Mouse (Mus musculus): ENCODE measurements around the gene Ccdc194. TPM values are rescaled to one million over a fixed set of nuclear protein-coding genes. Genes with fewer than 3 reads are reported as not detected.

Gene Ccdc194
- total RNA-seq, 2 experiments from 2014 or later = not detected

DNA sequence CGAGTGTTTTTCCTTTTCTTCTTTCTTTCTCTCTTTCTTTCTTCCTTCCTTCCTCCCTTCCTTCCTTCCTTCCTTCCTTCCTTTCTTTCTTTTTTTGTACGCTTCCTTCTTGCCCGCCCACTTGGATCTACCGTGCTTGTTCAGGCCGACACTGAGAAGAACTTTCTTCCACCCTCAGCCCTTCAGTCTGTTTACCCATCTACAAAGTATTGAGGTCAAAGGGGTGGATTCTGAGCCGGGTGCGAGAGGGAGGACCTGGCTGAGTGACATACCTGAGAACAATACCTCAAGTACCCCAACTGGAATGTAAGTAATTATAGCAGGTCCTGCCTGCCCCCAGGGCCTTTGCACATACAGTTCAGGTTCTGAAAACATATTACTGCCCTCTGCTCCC lies 39.4 kb downstream of the Ccdc194 start:
- ATAC-seq (replicated peaks; ENCODE audit: low FRiP score, poor library complexity, severe bottlenecking) = no peak

DNA sequence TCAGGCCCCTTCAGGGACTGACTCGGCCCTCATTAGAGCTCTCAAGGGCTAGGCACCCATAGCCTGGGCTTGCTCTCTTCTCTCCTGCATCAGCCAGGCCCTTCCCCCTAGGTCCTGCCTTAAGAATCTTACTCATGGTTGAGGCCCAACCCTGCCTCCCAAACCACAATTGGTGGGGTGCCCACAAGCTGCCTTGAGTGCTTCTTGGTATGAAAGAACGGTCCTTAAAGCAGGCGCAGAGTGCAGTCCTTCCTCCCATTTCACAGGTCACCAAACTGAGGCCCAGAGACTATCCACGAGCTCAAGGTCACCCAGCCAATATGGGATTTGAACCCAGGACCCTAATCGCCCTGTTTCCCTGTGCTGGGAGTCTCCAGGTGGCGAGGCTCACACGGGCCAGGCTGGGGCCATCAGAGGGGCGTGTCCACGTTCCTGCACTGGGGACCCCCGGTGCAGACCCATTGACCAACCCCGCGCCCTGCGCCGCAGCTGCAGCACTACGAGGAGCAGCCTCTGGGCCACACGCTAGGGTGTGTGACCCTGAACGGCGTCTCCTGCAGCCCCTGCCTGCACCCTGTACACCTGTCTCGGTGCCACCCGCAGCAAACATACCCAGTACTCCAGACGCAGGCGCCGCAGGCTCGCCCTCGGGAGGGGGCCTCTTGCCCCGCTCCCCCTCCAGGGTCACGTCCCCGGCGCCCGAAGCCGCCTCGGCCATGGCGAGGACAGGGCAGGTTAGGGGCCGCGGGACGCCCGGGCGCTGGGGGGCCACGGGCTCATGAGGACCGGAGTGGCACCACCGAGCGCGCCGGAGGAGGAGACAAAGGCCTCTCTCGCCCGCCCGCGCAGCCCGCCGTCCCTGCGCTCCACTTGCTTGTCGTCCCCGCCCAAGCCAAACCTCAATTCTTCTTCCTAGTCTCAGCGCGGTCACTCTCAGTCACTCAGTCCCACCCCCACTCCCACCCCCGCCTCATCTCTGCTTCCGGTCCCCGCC lies 40.1 kb downstream of the Ccdc194 start, which contains the start of gene Ano8:
Gene Ano8, minus strand, starts transcription at position 822 of the 994 bp plus-strand sequence.
- no peak for ATAC-seq (replicated peaks; ENCODE audit: low FRiP score, poor library complexity, severe bottlenecking)

DNA sequence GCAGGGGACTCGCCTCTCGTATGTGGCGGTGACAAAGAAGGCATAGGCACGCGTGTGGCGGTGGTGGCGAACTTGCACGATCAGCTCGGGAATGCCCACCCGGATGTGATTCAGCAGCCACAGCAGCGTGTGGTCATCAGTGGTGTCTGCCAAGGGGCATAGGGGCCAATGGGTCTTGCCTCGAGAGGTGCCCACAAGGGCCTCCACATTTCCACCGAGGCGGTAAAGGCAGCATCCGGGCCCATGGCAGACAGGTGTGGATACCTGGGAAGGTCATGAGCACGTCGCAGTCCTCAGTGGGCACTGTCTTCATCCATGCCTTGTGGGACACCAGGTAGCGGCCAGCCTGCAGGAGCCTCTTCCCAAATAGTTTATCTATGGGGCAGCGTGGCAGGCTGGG lies 40.8 kb downstream of the Ccdc194 start:
- no peak for ATAC-seq (replicated peaks; ENCODE audit: low FRiP score, poor library complexity, severe bottlenecking)

DNA sequence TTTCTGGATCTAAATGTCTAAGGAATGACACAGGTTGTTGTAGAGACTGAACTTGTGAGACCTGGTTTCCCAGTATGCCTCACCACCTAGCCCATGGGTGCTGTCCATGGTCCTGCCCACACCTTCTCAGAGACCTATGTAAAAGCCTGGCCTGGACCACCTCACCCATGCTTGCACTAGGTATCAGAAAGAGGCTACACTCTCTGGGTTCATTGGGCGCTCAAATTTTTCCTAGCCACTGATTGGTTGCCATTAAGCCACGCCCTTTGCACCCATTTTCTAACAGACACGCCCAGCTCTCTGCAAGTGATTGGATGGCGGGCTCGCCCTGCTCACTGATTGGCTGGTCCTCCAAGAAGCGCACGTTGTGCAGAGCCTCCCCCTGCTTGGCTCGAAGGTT lies 41.6 kb downstream of the Ccdc194 start:
- ATAC-seq (replicated peaks; ENCODE audit: low FRiP score, poor library complexity, severe bottlenecking) = no peak

DNA sequence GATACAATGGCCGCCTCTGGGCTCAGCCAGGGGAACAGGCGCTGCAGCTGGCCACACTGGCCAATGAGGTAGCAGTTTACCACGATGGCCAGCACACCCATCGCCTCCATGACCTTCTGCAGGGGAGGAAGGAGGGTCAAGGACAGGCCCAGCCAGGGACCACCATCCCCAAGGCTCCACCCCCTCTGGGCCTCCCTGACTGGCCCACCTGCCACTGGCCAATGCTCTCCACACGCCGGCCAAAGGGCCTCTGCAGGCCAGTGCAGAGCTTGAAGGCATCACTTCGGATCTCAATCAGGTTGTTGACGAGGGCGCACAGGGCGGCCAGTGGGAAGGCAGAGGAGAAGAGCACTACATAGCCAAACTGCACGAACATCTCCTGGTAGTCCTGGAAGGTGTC lies 46.6 kb downstream of the Ccdc194 start:
- no peak for ATAC-seq (replicated peaks; ENCODE audit: low FRiP score, poor library complexity, severe bottlenecking)

DNA sequence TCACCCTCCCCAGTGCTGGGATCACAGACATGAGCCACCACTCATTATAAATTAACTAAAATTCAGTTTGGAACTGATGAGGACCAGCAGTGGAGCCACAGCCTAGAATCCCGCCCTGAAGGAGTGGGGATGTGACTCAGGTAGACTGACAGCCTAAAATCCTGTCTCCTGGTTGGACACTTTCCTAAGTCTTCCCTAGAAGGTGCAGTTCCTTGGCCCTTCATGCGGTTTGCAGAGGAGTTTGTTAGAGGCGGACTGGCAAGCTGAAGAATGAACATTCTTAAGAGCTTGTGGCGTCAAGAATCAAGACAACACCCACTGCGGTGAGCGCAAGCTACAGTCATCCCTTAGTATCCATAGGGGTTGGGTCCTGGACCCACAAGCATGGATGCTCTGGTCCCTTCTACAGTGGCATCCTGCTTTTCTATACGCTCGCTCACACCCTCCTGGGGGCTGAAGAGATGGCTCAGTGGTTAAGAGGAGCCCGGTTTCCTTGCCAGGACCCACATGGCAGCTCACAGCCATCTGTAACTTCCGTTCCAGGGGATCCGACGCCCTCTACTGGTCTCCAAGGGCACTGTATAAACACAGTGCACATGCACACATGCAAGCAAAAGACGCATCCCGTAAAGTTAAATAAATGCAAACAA lies 48.2 kb downstream of the Ccdc194 start:
- ATAC-seq (replicated peaks; ENCODE audit: low FRiP score, poor library complexity, severe bottlenecking) = no peak

DNA sequence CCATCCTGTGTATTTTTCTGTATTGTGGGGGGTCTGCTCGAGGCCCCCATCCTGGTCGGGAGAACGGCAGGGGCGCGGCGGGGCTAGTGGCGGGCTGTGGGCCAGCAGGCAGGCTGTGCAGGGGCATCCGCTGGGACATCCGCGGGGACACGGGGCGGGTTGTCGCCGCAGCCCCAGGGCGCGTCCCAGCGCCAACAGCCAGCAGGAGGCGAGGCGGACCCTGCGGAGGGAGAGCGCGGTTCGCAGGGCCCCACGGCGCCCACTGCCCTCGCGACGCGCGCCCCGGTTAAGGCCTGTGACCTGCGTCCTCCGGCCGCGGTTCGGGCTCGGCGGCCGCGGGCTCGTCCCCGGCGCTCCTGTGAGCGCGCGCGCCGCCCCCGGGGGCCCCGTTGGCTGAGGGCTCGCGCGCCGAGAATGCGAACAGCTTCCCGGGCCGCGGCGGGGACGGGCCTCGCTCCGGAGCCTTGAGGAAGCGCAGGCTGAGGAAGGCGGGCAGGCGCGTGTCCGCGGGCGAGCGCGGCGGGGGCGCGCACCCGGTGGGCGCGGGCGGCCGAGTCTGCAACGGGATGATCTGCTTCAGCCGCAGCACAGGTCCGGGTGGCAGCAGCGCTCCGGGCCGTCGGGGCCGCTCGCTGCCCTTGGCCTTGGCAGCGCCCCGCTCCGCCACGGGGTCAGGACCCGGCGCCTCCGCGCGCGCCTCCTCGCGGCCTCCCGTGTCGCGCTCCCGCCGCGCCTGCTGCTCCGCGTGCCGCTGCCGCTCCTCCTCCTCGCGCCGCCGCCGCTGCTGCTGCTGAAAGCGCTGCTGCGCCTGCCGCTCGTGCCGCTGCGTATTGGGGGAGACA lies 49.2 kb downstream of the Ccdc194 start:
- peak; percentile 48 for ATAC-seq (replicated peaks; ENCODE audit: low FRiP score, poor library complexity, severe bottlenecking)

DNA sequence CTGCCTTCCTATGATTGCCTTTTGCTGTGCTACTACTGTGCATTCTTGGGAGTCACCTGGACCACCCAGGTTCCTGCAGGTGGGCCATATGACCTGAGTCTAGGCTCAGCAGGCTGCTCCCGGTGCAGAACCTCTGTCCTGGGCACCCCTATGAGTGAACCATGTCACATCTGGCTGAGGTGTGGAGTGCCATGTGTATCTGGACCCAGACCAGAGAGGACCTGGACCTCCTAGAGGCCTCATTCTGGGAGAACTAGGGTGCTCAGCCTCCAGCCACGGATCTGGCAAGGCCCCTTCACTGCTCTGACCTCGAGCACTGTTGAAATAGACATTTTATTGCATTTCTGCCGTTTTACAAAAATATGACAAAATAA lies 49.8 kb downstream of the Ccdc194 start:
- ATAC-seq (replicated peaks; ENCODE audit: low FRiP score, poor library complexity, severe bottlenecking) = no peak

DNA sequence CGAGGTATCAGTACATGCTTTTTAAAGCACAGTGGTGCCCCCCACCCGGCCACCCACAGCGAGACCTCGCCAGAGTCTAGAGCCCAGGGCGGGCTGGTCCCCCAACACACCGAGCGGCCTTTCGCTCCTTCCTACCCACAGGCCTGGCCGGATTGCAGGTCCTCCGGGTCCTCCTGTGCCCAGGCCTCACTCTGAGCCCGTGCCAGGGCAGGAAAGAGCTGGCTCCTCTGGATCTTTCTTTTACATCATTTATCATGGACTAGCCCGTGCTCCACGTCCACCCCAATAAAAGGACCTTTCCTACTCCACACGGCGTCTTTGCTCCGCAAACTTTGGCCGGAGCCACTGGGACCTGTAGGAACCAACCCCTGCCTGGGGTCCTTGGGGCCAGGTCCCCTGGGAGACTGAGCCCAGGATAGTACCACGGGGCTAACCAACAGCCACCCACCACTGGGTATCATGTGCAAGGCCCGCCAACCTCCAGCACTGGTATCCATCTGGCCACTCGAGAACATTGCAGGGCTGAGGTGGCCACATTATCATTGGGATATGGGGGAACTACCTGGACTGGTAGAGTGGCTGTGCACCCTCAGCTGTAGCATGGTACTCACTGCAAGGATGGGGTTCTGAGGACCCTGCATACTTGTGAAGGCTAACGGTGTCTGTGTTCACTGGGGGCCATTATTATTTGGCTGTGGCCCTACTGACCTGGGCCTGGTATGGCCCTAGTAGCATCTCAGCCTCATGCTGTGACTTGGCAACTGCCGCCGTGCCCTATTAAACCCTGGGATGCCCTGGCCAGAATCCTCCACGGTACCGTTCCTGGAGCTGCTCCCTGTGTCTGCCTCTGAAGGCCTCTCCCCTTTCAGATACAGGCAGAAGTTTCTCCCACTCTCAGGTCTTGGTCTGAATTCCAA lies 50.5 kb downstream of the Ccdc194 start:
- no peak for ATAC-seq (replicated peaks; ENCODE audit: low FRiP score, poor library complexity, severe bottlenecking)

DNA sequence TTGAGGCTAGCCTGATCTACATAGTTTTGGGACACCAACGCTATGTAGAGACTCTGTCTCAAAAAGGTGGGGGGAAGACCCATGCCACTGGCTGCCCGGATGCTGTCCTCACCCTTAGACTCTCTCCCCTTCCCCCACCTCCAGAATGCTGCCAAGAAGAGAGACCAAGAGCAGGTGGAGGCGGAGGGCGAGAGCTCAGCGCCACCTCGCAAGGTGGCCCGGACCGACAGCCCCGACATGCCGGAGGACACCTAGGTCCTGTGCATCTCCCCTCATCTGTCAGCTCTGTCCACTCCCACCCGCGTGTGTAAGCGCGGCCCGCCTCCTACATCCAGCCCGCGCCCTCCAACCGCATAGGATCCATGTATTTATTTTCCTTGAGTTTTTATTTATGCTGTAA lies 51.2 kb downstream of the Ccdc194 start:
- no peak for ATAC-seq (replicated peaks; ENCODE audit: low FRiP score, poor library complexity, severe bottlenecking)

DNA sequence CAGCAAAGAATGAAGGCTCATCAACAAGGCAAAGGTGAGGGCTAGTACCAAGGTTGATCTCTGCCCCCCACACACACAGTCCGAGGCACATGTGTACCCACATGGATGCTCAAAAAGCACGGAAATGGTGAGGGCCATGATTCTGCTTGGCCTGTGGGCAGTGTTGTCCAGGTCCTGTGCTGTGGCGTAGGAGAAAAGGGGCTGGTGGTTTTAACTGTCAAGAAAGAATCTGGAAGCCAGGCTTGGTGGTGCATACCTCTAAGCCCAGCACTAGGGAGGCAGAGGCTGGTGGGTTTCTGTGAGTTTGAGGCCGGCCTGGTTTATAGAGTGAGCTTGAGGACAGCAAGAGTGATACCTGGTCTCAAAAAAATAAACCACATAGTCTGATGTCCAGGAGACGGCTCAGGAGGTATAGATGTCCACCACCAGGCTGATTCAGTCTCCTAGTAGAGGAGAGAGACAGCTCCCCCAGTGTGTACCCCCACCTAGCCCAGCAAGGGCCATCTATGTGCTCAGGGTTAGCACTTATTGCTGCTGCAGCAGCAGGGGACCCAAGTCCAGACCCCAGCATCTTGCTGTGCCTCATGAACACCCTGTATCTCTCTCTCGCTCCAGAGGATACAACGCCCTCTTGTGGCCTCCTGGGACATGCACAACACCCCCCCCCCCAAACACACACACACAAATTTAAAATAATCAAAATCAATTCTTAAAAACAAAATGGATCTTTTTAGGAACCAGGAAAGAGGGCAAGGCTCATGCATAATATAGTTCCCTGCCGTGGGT lies 52.7 kb downstream of the Ccdc194 start:
- no peak for ATAC-seq (replicated peaks; ENCODE audit: low FRiP score, poor library complexity, severe bottlenecking)

DNA sequence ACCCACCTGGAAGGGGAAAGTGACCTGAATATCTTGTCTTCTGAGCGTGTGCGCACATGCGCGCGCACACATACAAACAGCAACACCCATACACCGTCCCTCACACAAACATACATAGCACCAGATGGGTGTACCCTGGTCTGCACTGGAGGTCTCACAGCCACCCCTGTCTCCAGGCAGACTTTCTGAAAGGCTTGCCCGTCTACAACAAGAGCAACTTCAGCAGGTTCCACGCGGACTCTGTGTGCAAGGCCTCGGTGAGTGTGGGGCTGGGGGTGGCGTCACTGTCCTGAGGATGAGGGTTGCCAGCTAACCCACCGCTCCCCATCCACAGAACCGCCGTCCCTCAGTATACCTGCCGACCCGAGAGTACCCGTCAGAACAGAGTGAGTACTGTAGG lies 53.6 kb downstream of the Ccdc194 start:
- ATAC-seq (replicated peaks; ENCODE audit: low FRiP score, poor library complexity, severe bottlenecking) = no peak

DNA sequence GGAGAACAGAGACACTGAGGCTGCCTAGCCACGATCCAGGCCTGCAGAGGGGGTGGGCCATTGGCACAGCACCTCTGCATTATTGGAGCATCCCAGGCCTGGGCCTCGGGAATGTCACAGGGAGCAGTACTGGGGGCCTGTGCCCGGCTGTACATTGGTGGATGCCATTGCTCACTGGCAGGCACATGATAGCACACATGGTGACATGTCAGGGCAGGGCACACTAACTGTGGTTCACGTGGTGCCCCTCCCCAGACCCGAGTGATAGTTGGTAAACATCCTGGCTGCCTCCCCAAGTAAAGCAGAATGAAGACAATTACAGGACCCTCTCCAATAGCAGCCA lies 54.6 kb downstream of the Ccdc194 start:
- no peak for ATAC-seq (replicated peaks; ENCODE audit: low FRiP score, poor library complexity, severe bottlenecking)

DNA sequence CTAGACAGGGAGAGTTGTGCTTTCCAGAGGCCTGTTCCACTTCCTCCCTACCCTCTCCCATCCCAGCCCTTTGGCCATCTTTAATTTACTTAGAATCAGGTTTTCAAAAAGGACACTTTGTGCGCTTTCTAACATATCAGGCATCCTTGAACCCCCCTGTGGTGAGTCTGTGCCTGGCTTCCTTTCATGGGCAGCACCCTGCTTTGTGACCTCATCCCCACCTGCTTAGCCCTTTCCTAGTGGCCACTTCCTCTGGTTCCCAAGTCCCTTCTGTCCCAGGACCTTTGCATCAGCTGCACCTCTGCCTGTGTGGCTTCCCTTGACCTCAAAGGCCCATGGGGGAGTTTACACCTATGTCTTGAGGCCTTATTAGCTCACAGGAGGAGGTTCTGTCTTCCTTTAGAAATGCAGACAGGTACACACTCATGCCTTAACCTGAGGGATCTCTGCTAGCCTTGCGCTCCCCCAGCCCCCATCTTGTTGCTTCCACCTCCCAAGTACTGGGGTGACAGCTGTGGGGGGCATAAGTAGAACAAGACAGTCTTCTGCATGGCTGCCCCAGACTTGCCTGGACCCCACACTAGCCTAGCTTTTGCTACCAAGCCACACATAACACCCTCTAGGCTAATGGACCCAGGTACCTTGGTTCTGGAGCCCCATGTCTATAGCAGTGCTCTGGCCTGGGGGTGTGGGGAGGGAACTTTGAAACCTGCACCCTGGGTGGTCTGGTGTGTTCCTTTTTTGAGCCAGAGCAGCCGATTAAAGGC lies 55.2 kb downstream of the Ccdc194 start:
- ATAC-seq (replicated peaks; ENCODE audit: low FRiP score, poor library complexity, severe bottlenecking) = no peak

All from erythroid progenitor cell, adult 5-6 weeks (primary cell).